Mouse (Mus musculus) right cerebral cortex, postnatal 14 days (tissue): ENCODE data around the gene Vmn1r219.
"Not testable (repeated sequence)": the region's sequence is repeated elsewhere in the genome, so short reads cannot be mapped to it uniquely, and the experiment has no call there.

Experiments
- DNase-seq: peaks from one replicate; pipeline ENCODE4 v3.0.0; 2022

The Vmn1r219 gene

DNA sequence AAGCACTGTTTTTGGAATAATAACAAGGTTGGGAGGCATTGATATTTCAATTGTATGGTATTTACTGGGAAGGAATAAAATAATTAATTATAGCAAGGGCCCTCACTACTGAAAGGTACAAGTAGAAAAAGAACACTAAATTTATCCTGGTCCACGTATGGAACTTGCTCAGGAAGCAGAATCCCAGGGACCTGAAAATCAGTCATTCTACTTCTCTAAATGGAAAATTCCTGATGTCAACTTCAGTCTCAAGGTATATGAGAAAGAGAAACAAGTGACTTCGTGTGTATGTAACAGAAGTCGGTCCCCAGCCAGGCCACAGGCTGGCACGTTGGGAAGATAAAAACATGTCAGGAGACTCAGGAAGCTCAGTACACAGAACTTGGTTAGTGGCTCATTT is at the start of gene Vmn1r219:
TSS of gene Vmn1r219 (plus strand) at position 301 of the 400 bp plus-strand sequence.
- DNase-seq: no peak

GRCm38 (mm10) chr13:23118126-23118525 is 41.0 kb upstream of the Vmn1r219 start, which contains the start of gene Vmn1r217:
TSS of gene Vmn1r217 (minus strand) at chr13:23118226.
- not testable (repeated sequence) for DNase-seq

- no peak for DNase-seq
Observed at GRCm38 (mm10) chr13:23120611-23121010, 38.5 kb upstream of the Vmn1r219 start.

DNA sequence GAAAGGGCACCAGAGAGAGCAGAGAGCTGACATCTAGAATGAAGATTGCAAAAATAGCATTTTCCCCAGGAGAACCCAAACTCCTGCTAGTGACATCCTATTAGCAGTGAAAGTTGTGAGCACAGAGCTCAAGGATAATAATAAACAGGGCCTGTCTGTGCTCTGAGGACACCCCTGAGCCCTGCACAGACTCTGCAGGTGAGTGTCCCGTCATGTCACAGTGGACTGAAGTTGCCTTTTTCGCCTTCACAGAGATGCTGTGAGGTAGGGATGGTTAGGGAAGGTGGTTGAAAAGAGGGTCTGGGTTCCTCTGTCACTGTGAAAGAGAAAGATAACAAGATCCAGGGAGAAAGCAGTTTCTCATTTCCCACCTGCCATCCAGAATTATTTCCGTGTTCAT is 26.0 kb upstream of the Vmn1r219 start, which contains the start of gene Vmn1r218:
TSS of gene Vmn1r218 (plus strand) at position 57 of the 400 bp plus-strand sequence.
- DNase-seq: no peak

- no peak for DNase-seq
Observed at GRCm38 (mm10) chr13:23133501-23133900, 25.6 kb upstream of the Vmn1r219 start.

GRCm38 (mm10) chr13:23138880-23139279 is 20.2 kb upstream of the Vmn1r219 start:
- DNase-seq: no peak

DNA sequence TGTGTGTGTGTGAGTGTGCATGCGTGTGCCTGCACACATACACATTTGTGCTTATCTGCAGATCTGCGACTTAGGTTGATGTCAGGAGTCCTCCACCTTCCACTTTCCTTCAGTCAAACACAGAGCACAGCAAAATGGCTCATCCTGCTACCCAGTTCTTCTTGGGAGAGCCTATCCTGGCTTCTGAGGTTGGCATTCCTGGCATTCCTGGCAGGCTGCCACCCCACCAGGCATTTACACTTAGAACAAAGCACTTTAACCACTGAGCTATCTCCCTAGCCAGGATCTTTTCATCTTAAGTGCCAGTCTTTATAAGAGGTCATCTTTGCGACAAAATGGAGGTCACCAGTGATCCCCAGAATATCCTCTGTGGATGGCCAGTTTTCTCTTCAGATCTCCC is 1.3 kb upstream of the Vmn1r219 start:
- DNase-seq: no peak

- DNase-seq: not testable (repeated sequence)
Observed at GRCm38 (mm10) chr13:23166471-23166870, 7.4 kb downstream of the Vmn1r219 start.

DNA sequence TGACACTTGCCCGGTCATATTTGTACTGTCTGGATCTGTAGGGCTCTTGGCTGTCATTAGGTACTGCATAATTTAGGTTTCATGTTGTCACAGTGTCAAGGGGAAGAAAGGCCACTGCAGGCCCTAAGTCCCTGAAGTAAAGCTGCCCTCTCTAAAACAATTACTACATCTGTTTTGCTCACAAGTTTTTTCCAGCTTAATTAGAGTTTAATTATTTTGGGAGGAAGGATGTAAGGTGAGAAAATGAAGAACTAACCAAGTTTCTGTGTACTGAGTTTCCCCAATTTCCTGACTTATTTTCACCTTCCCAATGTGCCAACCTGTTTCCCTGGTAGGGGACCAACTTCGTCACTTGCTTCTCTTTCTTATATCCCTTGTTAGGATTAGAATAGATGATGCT is 28.8 kb downstream of the Vmn1r219 start, which contains the start of gene Vmn1r220:
TSS of gene Vmn1r220 (minus strand) at position 101 of the 400 bp plus-strand sequence.
- no peak for DNase-seq

GRCm38 (mm10) chr13:23203885-23204284 is 44.8 kb downstream of the Vmn1r219 start:
- DNase-seq: not testable (repeated sequence)

GRCm38 (mm10) chr13:23213827-23214226 is 54.7 kb downstream of the Vmn1r219 start, which contains the start of gene Vmn1r221:
TSS of gene Vmn1r221 (plus strand) at chr13:23214127.
- not testable (repeated sequence) for DNase-seq
